Mouse (Mus musculus): Measurements from ENCODE around the gene Kifc3.
A peak's percentile ranks its signal among the peaks of the same experiment; 100 is the strongest.
"Not testable (repeated sequence)": the region's sequence is repeated elsewhere in the genome, so short reads cannot be mapped to it uniquely, and the experiment has no call there.

Kifc3 gene

GRCm38 (mm10) chr8:95201491-95201890 lies 1.1 kb downstream of the Kifc3 start:
- DNase-seq = no peak

- no peak for DNase-seq
These were observed 2.6 kb downstream of the Kifc3 start for GRCm38 (mm10) chr8:95200001-95200405.

GRCm38 (mm10) chr8:95195728-95196127 lies 6.9 kb downstream of the Kifc3 start:
- DNase-seq = no peak

GRCm38 (mm10) chr8:95191497-95192175 lies 11.0 kb downstream of the Kifc3 start:
- DNase-seq = no peak

GRCm38 (mm10) chr8:95187579-95187978 lies 15.0 kb downstream of the Kifc3 start:
- DNase-seq = no peak

- no peak for DNase-seq
These were observed 16.6 kb downstream of the Kifc3 start for GRCm38 (mm10) chr8:95185891-95186513.

GRCm38 (mm10) chr8:95185104-95185503 lies 17.5 kb downstream of the Kifc3 start:
- no peak for DNase-seq

GRCm38 (mm10) chr8:95184171-95184570 lies 18.4 kb downstream of the Kifc3 start:
- no peak for DNase-seq

- DNase-seq = no peak
These were observed 20.8 kb downstream of the Kifc3 start for GRCm38 (mm10) chr8:95181850-95182249.

- no peak for DNase-seq
These were observed 24.4 kb downstream of the Kifc3 start for GRCm38 (mm10) chr8:95178191-95178590.

GRCm38 (mm10) chr8:95176985-95177384 lies 25.6 kb downstream of the Kifc3 start:
- no peak for DNase-seq

GRCm38 (mm10) chr8:95175808-95176207 lies 26.8 kb downstream of the Kifc3 start:
- DNase-seq = no peak

GRCm38 (mm10) chr8:95175306-95175705 lies 27.3 kb downstream of the Kifc3 start:
- no peak for DNase-seq

- peak; percentile 34 for DNase-seq
These were observed 30.2 kb downstream of the Kifc3 start for GRCm38 (mm10) chr8:95172433-95172832.

GRCm38 (mm10) chr8:95167726-95168125 lies 34.9 kb downstream of the Kifc3 start:
- DNase-seq = peak; percentile 58

- DNase-seq = no peak
These were observed 36.2 kb downstream of the Kifc3 start for GRCm38 (mm10) chr8:95166400-95166799.

- no peak for DNase-seq
These were observed 36.7 kb downstream of the Kifc3 start for GRCm38 (mm10) chr8:95165923-95166322.

GRCm38 (mm10) chr8:95164469-95164868 lies 38.1 kb downstream of the Kifc3 start:
- DNase-seq = no peak

- not testable (repeated sequence) for DNase-seq
These were observed 38.6 kb downstream of the Kifc3 start for GRCm38 (mm10) chr8:95163969-95164368.

GRCm38 (mm10) chr8:95162785-95163184 lies 39.8 kb downstream of the Kifc3 start:
- no peak for DNase-seq

GRCm38 (mm10) chr8:95159344-95159743 lies 43.3 kb downstream of the Kifc3 start:
- no peak for DNase-seq

- peak; percentile 46 for DNase-seq
These were observed 44.0 kb downstream of the Kifc3 start for GRCm38 (mm10) chr8:95158654-95159053.

- no peak for DNase-seq
These were observed 45.5 kb downstream of the Kifc3 start for GRCm38 (mm10) chr8:95157145-95157544.

- no peak for DNase-seq
These were observed 46.5 kb downstream of the Kifc3 start for GRCm38 (mm10) chr8:95156108-95156507.

GRCm38 (mm10) chr8:95155361-95155760 lies 47.3 kb downstream of the Kifc3 start:
- DNase-seq = no peak
